Mouse (Mus musculus): ENCODE measurements around the gene Htr6.

GRCm38 (mm10) chr4:139059569-139059968 is 15.8 kb downstream of the Htr6 start:
- TF ChIP-seq CTCF (IDR thresholded peaks at IDR 0.05; ENCODE audit: borderline replicate concordance, control insufficient read depth, extremely low read depth, insufficient read depth, low read length, poor library complexity) (no peak), POLR2A (IDR thresholded peaks at IDR 0.05; ENCODE audit: control insufficient read depth, extremely low read depth, insufficient read depth, low read length, poor library complexity) (no peak)
